Mouse (Mus musculus) heart, embryonic 11.5 days (tissue): ENCODE results near the gene Jmjd1c. TPM values are rescaled to one million over a fixed set of nuclear protein-coding genes. Genes with fewer than 3 reads are reported as not detected.

Source experiments
- ATAC-seq: fragments of 200-750 bp; cut with Nextera tagmentation; replicated peaks from 2 replicates; pipeline ENCODE4 v1.8.0; 2017; ENCODE audit warnings: moderate library complexity; ENCODE audit not compliant: insufficient number of reproducible peaks, low FRiP score, low TSS enrichment
- H3K27ac ChIP-seq: fragments of 300-500 bp; sonication (generic); 2 replicates; pipeline ENCODE4 v1.5.1; 2014; ENCODE audit warnings: mild to moderate bottlenecking, low read depth, low read length
- H3K27me3 ChIP-seq: fragments of 300-500 bp; sonication (generic); 2 replicates; pipeline ENCODE4 v1.6.1; 2014; ENCODE audit warnings: mild to moderate bottlenecking, low read length, mixed read lengths; ENCODE audit not compliant: control insufficient read depth, insufficient read depth
- H3K36me3 ChIP-seq: fragments of 300-500 bp; sonication (generic); 2 replicates; pipeline ENCODE4 v1.6.1; 2014; ENCODE audit warnings: mild to moderate bottlenecking, low read length, moderate library complexity, mixed read lengths; ENCODE audit not compliant: control insufficient read depth, insufficient read depth
- H3K4me1 ChIP-seq: fragments of 300-500 bp; sonication (generic); 2 replicates; pipeline ENCODE4 v1.6.1; 2014; ENCODE audit warnings: low read length; ENCODE audit not compliant: control insufficient read depth, insufficient read depth
- H3K4me2 ChIP-seq: fragments of 300-500 bp; sonication (generic); 2 replicates; pipeline ENCODE4 v1.6.1; 2014; ENCODE audit warnings: mild to moderate bottlenecking, moderate library complexity
- H3K4me3 ChIP-seq: fragments of 300-500 bp; sonication (generic); 2 replicates; pipeline ENCODE4 v1.5.1; 2014; ENCODE audit warnings: low read depth, low read length
- H3K9ac ChIP-seq: fragments of 300-500 bp; sonication (generic); 2 replicates; pipeline ENCODE4 v1.6.1; 2014; ENCODE audit warnings: mild to moderate bottlenecking, low read depth, low read length, moderate library complexity
- H3K9me3 ChIP-seq: fragments of 300-500 bp; sonication (generic); replicated peaks from 2 replicates; pipeline ENCODE4 v1.6.1; 2016; ENCODE audit warnings: low read length; ENCODE audit not compliant: control insufficient read depth
- WGBS: fragments of 180-500 bp; shearing (Covaris S2); extraction: QIAGEN DNeasy Blood & Tissue Kit; methylation state at CpG from one replicate; pipeline ENCODE4 v1.1.7; 2014; ENCODE audit not compliant: insufficient replicate concordance; 5-methylcytosine and 5-hydroxymethylcytosine counted together
- polyA plus RNA-seq: library from polyadenylated mRNA; unstranded; fragments of >200 nt; fragmentation: Nextera tagmentation; extraction: Ambion mirVana; gene quantifications from 2 replicates; pipeline ENCODE4 v1.2.1, GENCODE M21; 2014

Gene Jmjd1c
- polyA plus RNA-seq, 1 experiment from 2014 or later: 39.5 TPM

DNA sequence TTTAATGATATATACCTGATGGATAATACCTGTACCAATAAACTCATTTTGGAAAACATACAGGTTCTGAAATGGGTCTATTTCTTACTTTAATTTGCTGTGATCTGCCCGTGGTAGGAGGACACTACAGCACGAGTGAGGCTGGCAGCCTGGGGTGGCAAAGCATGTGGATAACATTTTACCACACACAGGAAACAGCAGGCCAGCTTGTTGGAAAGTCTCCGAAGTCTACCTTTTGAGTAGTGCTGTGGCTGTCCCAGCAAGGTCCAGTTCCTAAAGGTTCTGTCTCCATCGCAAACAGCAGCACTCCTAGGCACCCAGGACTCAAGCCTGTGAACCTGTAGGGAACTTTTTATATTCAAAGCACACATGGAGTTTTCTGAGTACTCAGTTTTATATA is 49.7 kb downstream of the Jmjd1c start:
- no peak overlapping the region for H3K4me3 ChIP-seq
- no peak overlapping the region for H3K4me2 ChIP-seq
- H3K27me3 ChIP-seq: no peaks in the 10 kb centered on the region
- 84% methylated on average over 4 of the region's 4 CpGs for WGBS
- no peak overlapping the region for H3K9ac ChIP-seq
- H3K36me3 ChIP-seq: no peaks in the 10 kb centered on the region
- H3K4me1 ChIP-seq: peaks cover 7% of the 10 kb centered on the region
- H3K9me3 ChIP-seq: no peaks in the 10 kb centered on the region
- no peak overlapping the region for H3K27ac ChIP-seq
- no peak for ATAC-seq

DNA sequence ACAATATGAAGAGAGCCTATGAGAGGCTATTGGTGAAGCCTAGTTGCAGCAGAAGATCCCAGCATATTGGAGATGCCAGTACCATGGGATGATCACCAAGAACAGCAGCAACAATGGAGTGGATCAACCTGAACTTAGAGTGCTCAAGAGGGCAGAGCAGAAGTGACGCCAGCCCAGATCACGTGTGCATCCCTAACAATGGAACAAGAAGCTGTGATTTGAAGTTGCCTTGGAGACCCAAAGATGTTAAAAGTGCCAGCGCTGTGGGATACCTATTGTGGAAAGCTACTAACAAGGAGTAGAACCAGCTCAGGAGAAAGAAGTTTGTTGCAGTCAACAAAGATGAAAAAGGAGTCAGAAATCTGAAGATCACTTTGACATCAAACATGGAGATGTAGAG is 55.8 kb downstream of the Jmjd1c start:
- Histone ChIP-seq H3K27me3 (no peaks in the 10 kb centered on the region), H3K9ac (no peak overlapping the region), H3K4me3 (no peak overlapping the region), H3K36me3 (no peaks in the 10 kb centered on the region), H3K27ac (no peak overlapping the region), H3K4me1 (peaks cover 2% of the 10 kb centered on the region), H3K4me2 (no peak overlapping the region), H3K9me3 (no peaks in the 10 kb centered on the region)
- no peak for ATAC-seq
- WGBS: 87% methylated on average over 3 of the region's 3 CpGs

- 87% methylated on average over 3 of the region's 3 CpGs for WGBS
- H3K4me3 ChIP-seq: no peak overlapping the region
- no peak overlapping the region for H3K27ac ChIP-seq
- H3K4me2 ChIP-seq: no peak overlapping the region
- H3K4me1 ChIP-seq: no peaks in the 10 kb centered on the region
- H3K9me3 ChIP-seq: no peaks in the 10 kb centered on the region
- no peaks in the 10 kb centered on the region for H3K36me3 ChIP-seq
- no peak overlapping the region for H3K9ac ChIP-seq
- no peaks in the 10 kb centered on the region for H3K27me3 ChIP-seq
- ATAC-seq: no peak
Measured at GRCm38 (mm10) chr10:67154647-67155046, 58.7 kb downstream of the Jmjd1c start.

DNA sequence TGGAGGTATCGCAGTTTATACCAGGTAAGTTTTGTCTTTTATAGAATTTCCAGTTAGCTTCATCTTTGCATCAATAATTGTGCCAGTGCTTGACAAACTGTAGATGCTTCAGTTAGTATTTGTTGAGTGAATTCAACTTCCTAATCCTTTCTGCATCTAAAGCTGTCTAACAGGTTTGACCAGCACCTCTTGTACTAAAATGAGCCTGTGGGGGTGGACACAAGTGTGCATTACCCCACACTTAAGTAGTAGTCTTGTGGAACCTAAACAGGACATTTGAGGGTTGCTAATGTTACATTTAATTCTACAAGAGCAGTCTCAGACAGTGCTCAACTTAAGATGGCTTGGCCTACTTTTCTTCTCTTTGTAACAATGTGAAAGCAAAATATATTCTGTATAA is 78.1 kb downstream of the Jmjd1c start:
- no peak overlapping the region for H3K4me2 ChIP-seq
- 95% methylated on average over 1 of the region's 1 CpGs for WGBS
- no peaks in the 10 kb centered on the region for H3K27me3 ChIP-seq
- no peaks in the 10 kb centered on the region for H3K36me3 ChIP-seq
- no peaks in the 10 kb centered on the region for H3K9me3 ChIP-seq
- H3K9ac ChIP-seq: no peak overlapping the region
- no peak for ATAC-seq
- peaks cover 6% of the 10 kb centered on the region for H3K4me1 ChIP-seq
- no peak overlapping the region for H3K27ac ChIP-seq
- H3K4me3 ChIP-seq: no peak overlapping the region

GRCm38 (mm10) chr10:67176031-67176430 is 80.1 kb downstream of the Jmjd1c start:
- Histone ChIP-seq H3K4me3 (no peak overlapping the region), H3K9me3 (no peaks in the 10 kb centered on the region)
- ATAC-seq: no peak

GRCm38 (mm10) chr10:67176932-67177331 is 81.0 kb downstream of the Jmjd1c start:
- Histone ChIP-seq H3K27ac (no peak overlapping the region), H3K9ac (no peak overlapping the region), H3K4me1 (peaks cover 6% of the 10 kb centered on the region), H3K27me3 (no peaks in the 10 kb centered on the region), H3K36me3 (no peaks in the 10 kb centered on the region), H3K4me3 (no peak overlapping the region), H3K4me2 (no peak overlapping the region), H3K9me3 (no peaks in the 10 kb centered on the region)
- ATAC-seq: no peak
- 41% methylated on average over 3 of the region's 3 CpGs for WGBS

More at GRCm38 (mm10) chr10:67176031-67176430, 80.1 kb downstream of the Jmjd1c start:
- Histone ChIP-seq H3K4me1 (peaks cover 6% of the 10 kb centered on the region), H3K36me3 (no peaks in the 10 kb centered on the region), H3K27me3 (no peaks in the 10 kb centered on the region), H3K9ac (no peak overlapping the region), H3K4me2 (no peak overlapping the region), H3K27ac (no peak overlapping the region)
- WGBS: 77% methylated on average over 7 of the region's 7 CpGs

DNA sequence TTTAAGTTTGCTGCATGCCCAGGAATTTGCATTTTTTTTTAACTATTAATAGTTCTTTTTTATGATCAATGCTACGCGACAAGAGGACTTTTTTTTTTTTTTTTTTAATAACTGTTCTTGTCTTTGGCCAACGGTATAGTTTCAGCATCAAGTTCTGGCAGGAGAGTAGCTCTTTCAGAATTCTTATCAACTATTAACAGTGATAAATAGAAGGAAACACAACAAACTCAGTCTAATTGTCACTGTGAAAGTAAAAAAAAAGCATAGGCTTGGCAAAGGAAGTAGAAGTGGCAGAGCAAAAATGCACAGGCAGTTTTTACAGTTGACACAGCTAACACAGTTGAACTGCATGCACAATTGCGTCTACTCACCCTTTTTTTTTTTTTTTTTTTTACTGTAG is 81.5 kb downstream of the Jmjd1c start:
- Histone ChIP-seq H3K4me3 (no peak overlapping the region), H3K4me2 (no peak overlapping the region), H3K9me3 (no peaks in the 10 kb centered on the region), H3K27me3 (no peaks in the 10 kb centered on the region), H3K36me3 (no peaks in the 10 kb centered on the region), H3K4me1 (peaks cover 6% of the 10 kb centered on the region), H3K27ac (no peak overlapping the region), H3K9ac (no peak overlapping the region)
- ATAC-seq: no peak
- WGBS: 67% methylated on average over 4 of the region's 4 CpGs

GRCm38 (mm10) chr10:67180021-67180420 is 84.1 kb downstream of the Jmjd1c start:
- Histone ChIP-seq H3K4me1 (peaks cover 8% of the 10 kb centered on the region), H3K4me3 (no peak overlapping the region), H3K4me2 (no peak overlapping the region), H3K36me3 (no peaks in the 10 kb centered on the region), H3K9me3 (no peaks in the 10 kb centered on the region), H3K9ac (no peak overlapping the region), H3K27ac (no peak overlapping the region), H3K27me3 (no peaks in the 10 kb centered on the region)
- 91% methylated on average over 8 of the region's 8 CpGs for WGBS
- ATAC-seq: no peak

GRCm38 (mm10) chr10:67180799-67181198 is 84.9 kb downstream of the Jmjd1c start:
- Histone ChIP-seq H3K9ac (no peak overlapping the region), H3K9me3 (no peaks in the 10 kb centered on the region), H3K4me2 (no peak overlapping the region), H3K36me3 (no peaks in the 10 kb centered on the region), H3K4me3 (no peak overlapping the region), H3K27ac (no peak overlapping the region), H3K4me1 (peaks cover 8% of the 10 kb centered on the region), H3K27me3 (no peaks in the 10 kb centered on the region)
- 75% methylated on average over 5 of the region's 5 CpGs for WGBS
- no peak for ATAC-seq
